Mouse (Mus musculus): ENCODE measurements around the gene Gm17535.
"Not testable (repeated sequence)": the region's sequence is repeated elsewhere in the genome, so short reads cannot be mapped to it uniquely, and the experiment has no call there.

DNA sequence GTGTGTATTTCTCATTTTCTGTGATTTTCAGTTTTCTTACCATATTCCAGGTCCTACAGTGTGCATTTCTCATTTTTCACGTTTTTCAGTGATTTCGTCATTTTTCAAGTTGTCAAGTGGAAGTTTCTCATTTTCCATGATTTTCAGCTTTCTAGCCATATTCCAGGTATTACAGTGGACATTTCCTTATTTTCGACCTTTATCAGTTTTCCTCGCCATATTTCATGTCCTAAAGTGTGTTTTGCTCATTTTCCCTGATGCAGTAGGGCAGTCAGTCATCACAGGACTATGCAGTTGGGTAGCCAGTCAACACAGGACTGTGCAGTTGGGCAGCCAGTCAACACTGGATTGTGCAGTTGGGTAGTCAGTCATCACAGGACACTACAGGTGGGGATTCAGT, 3.8 kb downstream of the Gm17535 start:
- not testable (repeated sequence) for TF ChIP-seq POLR2A (IDR thresholded peaks at IDR 0.05; ENCODE audit: control insufficient read depth, low read depth, low read length); CTCF (IDR thresholded peaks at IDR 0.05; ENCODE audit: control insufficient read depth, insufficient read depth, insufficient replicate concordance, low read depth, low read length)
